Mouse (Mus musculus) kidney, adult 2 months (tissue): ENCODE results near the gene Cited2. TPM values are rescaled to one million over a fixed set of nuclear protein-coding genes. Genes with fewer than 3 reads are reported as not detected.

Experiments
- DNase-seq: peaks from one replicate; pipeline ENCODE4 v3.0.0; 2021
- H3K27ac ChIP-seq: fragments of 200-500 bp; 2 replicates; pipeline ENCODE4 v1.5.1; 2012; ENCODE audit warnings: low read depth, low read length, control low read depth, inconsistent platforms; ENCODE audit not compliant: insufficient read depth
- H3K27me3 ChIP-seq: fragments of 200-500 bp; replicated peaks from 2 replicates; pipeline ENCODE4 v1.6.1; 2012; ENCODE audit warnings: mild to moderate bottlenecking, moderate library complexity, low read length, inconsistent platforms; ENCODE audit not compliant: control insufficient read depth, insufficient read depth
- H3K36me3 ChIP-seq: fragments of 200-500 bp; 2 replicates; pipeline ENCODE4 v1.6.1; 2012; ENCODE audit warnings: mild to moderate bottlenecking, moderate library complexity, low read length, inconsistent platforms; ENCODE audit not compliant: control insufficient read depth, insufficient read depth
- H3K4me1 ChIP-seq: fragments of 200-500 bp; 2 replicates; pipeline ENCODE4 v1.6.1; 2011; ENCODE audit warnings: low read length; ENCODE audit not compliant: control insufficient read depth, insufficient read depth
- H3K4me3 ChIP-seq: fragments of 200-500 bp; 2 replicates; pipeline ENCODE4 v1.5.1; 2011; ENCODE audit warnings: mild to moderate bottlenecking, low read depth, low read length, control low read depth; ENCODE audit not compliant: insufficient read depth
- CTCF ChIP-seq: fragments of 200-500 bp; conservative IDR thresholded peaks from 2 replicates; pipeline ENCODE4 v1.5.1; 2011; ENCODE audit warnings: low read depth, mild to moderate bottlenecking, control low read depth, low read length, moderate library complexity, mixed read lengths; ENCODE audit not compliant: insufficient read depth, insufficient read length
- POLR2A ChIP-seq: fragments of 200-500 bp; IDR thresholded peaks from one replicate; pipeline ENCODE4 v1.6.1; 2011; ENCODE audit warnings: low read depth, low read length, control low read depth
- WGBS: fragments of 180-500 bp; shearing (Covaris S2); methylation state at CpG from one replicate; pipeline ENCODE4 v1.1.7; 2018; 5-methylcytosine and 5-hydroxymethylcytosine counted together
- polyA plus RNA-seq: library from polyadenylated mRNA; depleted of rRNA; stranded (reverse); fragments of >200 nt; gene quantifications from 2 replicates; pipeline ENCODE4 v1.2.3, GENCODE M21; 2012; rRNA removed

Cited2 gene
- polyA plus RNA-seq, 1 experiment, result 70.7 TPM

DNA sequence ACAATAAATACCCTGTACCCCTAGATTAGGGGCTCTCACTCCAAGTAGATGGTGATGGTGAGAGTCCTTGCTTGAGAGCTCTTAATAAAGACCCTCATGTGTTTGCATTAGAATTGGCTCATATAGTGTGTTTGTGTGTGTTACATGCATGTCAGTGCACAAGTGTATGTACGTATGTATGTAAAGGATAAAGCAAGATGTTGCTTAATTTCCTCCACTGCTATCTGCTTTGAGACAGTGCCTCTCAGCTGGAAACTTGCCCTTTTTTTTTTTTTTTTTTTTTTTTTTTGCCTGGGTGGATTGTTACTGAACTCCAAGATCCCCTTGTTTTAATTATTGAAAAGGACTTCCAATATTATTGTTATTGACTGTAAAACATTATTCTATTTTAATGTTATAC is 38.6 kb downstream of the Cited2 start:
- TF ChIP-seq POLR2A, result no peak
- no peak for TF ChIP-seq CTCF
- Histone ChIP-seq H3K27me3 (no peaks in the 10 kb centered on the region), H3K36me3 (no peaks in the 10 kb centered on the region), H3K27ac (no peak overlapping the region), H3K4me3 (no peak overlapping the region), H3K4me1 (no peaks in the 10 kb centered on the region)
- 85% methylated on average over 1 of the region's 1 CpGs for WGBS
- no peak for DNase-seq

DNA sequence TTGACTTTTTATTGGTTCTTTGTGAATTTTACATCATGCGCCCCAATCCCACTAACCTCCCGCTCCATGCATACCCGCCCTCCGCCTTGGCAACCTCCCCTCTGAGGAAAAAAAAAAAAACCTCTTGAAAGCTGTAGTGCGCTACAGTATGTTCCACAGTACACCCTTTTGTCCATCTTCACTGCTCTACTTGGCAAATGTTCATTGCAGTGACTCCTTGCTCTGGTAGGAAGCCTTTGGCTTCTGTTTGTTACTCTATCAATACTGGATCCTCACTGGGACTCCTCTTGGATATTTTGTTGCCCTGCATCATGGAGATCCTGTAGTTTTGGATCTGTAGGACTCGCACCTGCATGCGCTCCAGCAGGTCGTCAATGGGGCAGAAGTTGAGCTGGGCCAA is 39.9 kb downstream of the Cited2 start:
- H3K4me3 ChIP-seq, result no peak overlapping the region
- DNase-seq, result no peak

DNA sequence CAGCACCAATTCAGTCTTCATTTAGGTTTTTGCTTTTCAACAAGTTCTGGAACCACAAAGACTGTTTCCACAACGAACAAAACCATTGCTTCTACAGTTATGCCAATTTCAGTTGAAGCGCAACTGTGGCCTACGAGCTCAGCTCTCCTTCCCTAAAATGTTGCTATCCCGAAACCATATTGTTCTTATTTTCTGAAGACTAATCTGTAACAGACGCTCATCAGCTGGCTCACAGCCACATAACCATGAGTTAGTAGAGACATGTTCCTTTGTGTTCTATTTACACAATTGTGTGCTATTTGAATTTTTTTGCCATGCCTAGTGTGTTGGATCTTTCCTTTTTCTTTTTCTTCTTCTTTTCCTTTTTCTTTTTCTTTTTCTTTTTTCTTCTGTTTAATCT is 46.8 kb downstream of the Cited2 start:
- Histone ChIP-seq H3K27me3 (no peaks in the 10 kb centered on the region), H3K27ac (no peak overlapping the region), H3K4me3 (no peak overlapping the region), H3K36me3 (no peaks in the 10 kb centered on the region), H3K4me1 (no peaks in the 10 kb centered on the region)
- DNase-seq, result no peak
- 90% methylated on average over 5 of the region's 5 CpGs for WGBS
- TF ChIP-seq CTCF (no peak), POLR2A (no peak)

More for the DNA sequence above, 39.9 kb downstream of the Cited2 start:
- WGBS, result 99% methylated on average over 8 of the region's 8 CpGs
- no peak overlapping the region for H3K27ac ChIP-seq
- no peaks in the 10 kb centered on the region for H3K36me3 ChIP-seq
- no peak for TF ChIP-seq CTCF
- TF ChIP-seq POLR2A, result no peak
- no peaks in the 10 kb centered on the region for H3K27me3 ChIP-seq
- no peaks in the 10 kb centered on the region for H3K4me1 ChIP-seq

DNA sequence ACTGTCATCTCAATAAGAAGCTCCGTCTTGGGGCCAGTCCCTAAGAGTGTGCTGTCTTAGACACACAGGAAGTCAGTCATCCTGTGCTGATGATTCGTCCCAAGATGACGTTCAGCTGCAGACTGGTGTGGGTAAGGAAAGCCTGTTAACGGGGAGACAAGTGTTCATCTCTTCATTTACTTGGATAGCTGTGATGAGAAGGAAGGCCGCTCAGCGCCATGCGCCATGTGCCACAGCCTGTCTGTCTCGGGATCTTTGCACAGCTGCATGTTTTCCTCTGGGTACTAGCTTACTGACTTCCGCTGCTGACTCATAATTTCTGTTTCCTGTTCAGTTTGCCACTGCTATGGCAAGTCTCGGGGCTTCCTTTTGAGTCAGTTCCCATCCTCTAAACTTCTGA is 49.3 kb downstream of the Cited2 start:
- H3K27me3 ChIP-seq, result no peaks in the 10 kb centered on the region
- TF ChIP-seq POLR2A (no peak), CTCF (no peak)
- WGBS, result 69% methylated on average over 10 of the region's 10 CpGs
- peak; percentile 31 for DNase-seq
- no peaks in the 10 kb centered on the region for H3K4me1 ChIP-seq
- H3K36me3 ChIP-seq, result no peaks in the 10 kb centered on the region
- no peak overlapping the region for H3K4me3 ChIP-seq
- no peak overlapping the region; the same call in 1 of the 2 replicates for H3K27ac ChIP-seq

DNA sequence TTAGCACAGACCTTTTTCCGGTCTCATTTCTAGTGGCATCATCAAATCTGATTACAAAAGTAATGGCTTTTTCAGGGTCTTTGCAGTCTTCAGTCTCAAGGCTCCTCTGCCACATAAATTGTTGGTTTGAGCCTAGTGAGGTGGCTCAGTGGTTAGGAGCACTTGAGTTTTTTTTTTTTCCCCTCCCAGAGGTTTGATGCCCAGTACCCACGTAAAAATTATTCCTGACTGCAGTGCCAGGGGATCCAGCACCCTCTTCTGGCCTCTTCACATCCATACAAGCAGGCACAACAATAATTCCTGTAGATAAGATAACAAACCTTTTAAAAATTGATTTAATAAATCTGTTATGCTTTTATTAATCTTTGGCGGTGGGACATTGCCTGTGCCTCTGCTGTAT is 51.3 kb downstream of the Cited2 start:
- Histone ChIP-seq H3K4me3 (no peak overlapping the region), H3K36me3 (no peaks in the 10 kb centered on the region; the same call in 1 of the 2 replicates), H3K4me1 (no peaks in the 10 kb centered on the region), H3K27me3 (no peaks in the 10 kb centered on the region), H3K27ac (no peak overlapping the region)
- TF ChIP-seq POLR2A (no peak), CTCF (no peak)
- DNase-seq, result no peak
- 83% methylated on average over 3 of the region's 3 CpGs for WGBS

DNA sequence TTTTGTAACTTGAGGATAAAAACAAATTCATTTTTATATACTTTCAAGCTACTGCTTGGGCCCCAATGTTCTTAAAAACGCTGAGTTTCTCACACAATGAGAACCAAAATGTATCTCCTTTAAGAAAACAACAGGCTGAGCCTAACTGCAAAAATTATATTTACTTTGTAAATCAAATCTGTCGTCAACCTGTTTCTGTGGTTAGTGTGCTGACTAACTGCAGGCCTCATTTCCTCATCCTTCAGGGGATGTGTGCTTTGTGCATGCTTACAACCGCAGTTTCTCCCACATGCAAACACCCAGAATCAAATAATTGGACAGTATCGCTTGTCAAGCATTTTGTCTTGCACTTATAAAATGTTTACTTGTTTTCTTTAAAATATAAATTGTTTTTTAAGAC is 52.1 kb downstream of the Cited2 start:
- Histone ChIP-seq H3K36me3 (no peaks in the 10 kb centered on the region; the same call in 1 of the 2 replicates), H3K4me3 (no peak overlapping the region), H3K4me1 (no peaks in the 10 kb centered on the region), H3K27me3 (no peaks in the 10 kb centered on the region), H3K27ac (no peak overlapping the region)
- no peak for DNase-seq
- WGBS, result 65% methylated on average over 4 of the region's 4 CpGs
- TF ChIP-seq CTCF (no peak), POLR2A (no peak)

Other genes starting within 250 kb of the Cited2 start
- gene Txlnb, start 73.0 kb downstream of the Cited2 start, polyA plus RNA-seq, result 0.15 and 1.7 TPM in 2 replicates
- gene Heca, start 224.8 kb downstream of the Cited2 start, polyA plus RNA-seq, result 7.5 and 8.6 TPM in 2 replicates